Mouse (Mus musculus): ENCODE data around the gene Rexo4. TPM values are rescaled to one million over a fixed set of nuclear protein-coding genes. Genes with fewer than 3 reads are reported as not detected.

Gene Rexo4
- polyA plus RNA-seq, 1 experiment from 2014 or later = 49.7 TPM

DNA sequence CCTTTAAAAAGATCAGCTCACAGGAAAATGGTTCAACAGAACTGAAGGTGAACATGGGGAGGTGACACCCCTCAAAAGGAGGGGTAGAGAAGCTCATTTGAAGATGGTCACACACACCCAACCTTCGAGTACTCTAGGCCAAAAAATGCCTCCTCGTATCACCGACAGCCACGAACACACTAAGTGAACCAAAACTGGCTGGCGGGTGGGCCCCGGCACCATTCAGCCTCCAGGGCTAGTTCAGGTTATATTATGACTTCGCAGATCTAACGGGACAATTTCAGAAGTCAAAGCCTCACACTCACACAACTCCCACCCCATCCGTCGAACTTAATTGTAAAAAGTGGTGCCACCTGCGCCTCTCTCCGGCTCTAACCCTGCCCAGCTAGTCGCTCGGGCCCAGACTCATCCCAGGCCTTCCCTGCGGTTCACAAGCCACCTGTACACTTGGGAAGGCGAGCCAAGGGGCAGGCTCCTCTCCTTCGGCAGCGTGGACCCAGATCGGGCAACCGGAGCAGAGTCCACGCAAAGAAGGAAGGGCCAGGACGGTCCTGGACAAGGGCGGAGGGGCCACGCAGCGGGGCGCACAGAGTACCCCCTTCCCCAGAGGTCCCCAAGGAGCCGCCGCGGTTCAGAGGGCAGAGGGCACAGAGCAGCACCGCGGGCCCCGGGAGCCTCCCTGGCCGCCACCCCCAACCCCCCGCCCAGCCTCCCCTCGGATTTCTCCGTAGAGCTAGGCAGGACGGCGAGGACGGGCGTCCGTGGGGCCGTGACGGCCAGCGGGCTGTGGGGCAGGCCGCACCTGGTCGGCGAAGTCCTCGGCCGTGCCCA lies 31.5 kb downstream of the Rexo4 start:
- Histone ChIP-seq H3K4me1 (ENCODE audit: control insufficient read depth, insufficient read depth, low read length) (peaks cover 17% of the 10 kb centered on the region; the same call in 1 of the 2 replicates), H3K27me3 (ENCODE audit: control insufficient read depth, insufficient read depth, low read length) (no peaks in the 10 kb centered on the region), H3K4me2 (replicated peaks; ENCODE audit: low read depth, low read length) (peak overlapping the region; percentile 63), H3K9ac (ENCODE audit: low read depth, low read length) (peak overlapping the region; percentile 99), H3K4me3 (ENCODE audit: low read length) (peak overlapping the region; percentile 99), H3K27ac (ENCODE audit: low read depth, low read length) (peak overlapping the region; percentile 93), H3K36me3 (ENCODE audit: control insufficient read depth, insufficient read depth, low read length) (peaks cover 31% of the 10 kb centered on the region), H3K9me3 (ENCODE audit: control insufficient read depth, low read length) (no peaks in the 10 kb centered on the region)
- no peak; the same call in none of the 2 replicates for ATAC-seq (ENCODE audit: low FRiP score, low TSS enrichment)
- under 1% methylated on average over 40 of the region's 49 CpGs for WGBS

GRCm38 (mm10) chr2:26930390-26930789 lies 33.8 kb downstream of the Rexo4 start:
- Histone ChIP-seq H3K4me2 (replicated peaks; ENCODE audit: low read depth, low read length) (no peak overlapping the region), H3K27ac (ENCODE audit: low read depth, low read length) (no peak overlapping the region), H3K36me3 (ENCODE audit: control insufficient read depth, insufficient read depth, low read length) (peaks cover 53% of the 10 kb centered on the region), H3K4me3 (ENCODE audit: low read length) (no peak overlapping the region), H3K4me1 (ENCODE audit: control insufficient read depth, insufficient read depth, low read length) (peaks cover 17% of the 10 kb centered on the region; the same call in 1 of the 2 replicates), H3K27me3 (ENCODE audit: control insufficient read depth, insufficient read depth, low read length) (no peaks in the 10 kb centered on the region), H3K9me3 (ENCODE audit: control insufficient read depth, low read length) (no peaks in the 10 kb centered on the region), H3K9ac (ENCODE audit: low read depth, low read length) (no peak overlapping the region)
- 52% methylated on average over 1 of the region's 1 CpGs for WGBS
- no peak for ATAC-seq (ENCODE audit: low FRiP score, low TSS enrichment)

GRCm38 (mm10) chr2:26927745-26928476 lies 36.3 kb downstream of the Rexo4 start:
- H3K27ac ChIP-seq (ENCODE audit: low read depth, low read length) = no peak overlapping the region
- H3K4me1 ChIP-seq (ENCODE audit: control insufficient read depth, insufficient read depth, low read length) = peaks cover 17% of the 10 kb centered on the region; the same call in 1 of the 2 replicates
- WGBS = 88% methylated on average over 6 of the region's 6 CpGs
- H3K4me2 ChIP-seq (replicated peaks; ENCODE audit: low read depth, low read length) = no peak overlapping the region
- no peak for ATAC-seq (ENCODE audit: low FRiP score, low TSS enrichment)
- H3K27me3 ChIP-seq (ENCODE audit: control insufficient read depth, insufficient read depth, low read length) = no peaks in the 10 kb centered on the region
- H3K9me3 ChIP-seq (ENCODE audit: control insufficient read depth, low read length) = no peaks in the 10 kb centered on the region
- H3K4me3 ChIP-seq (ENCODE audit: low read length) = no peak overlapping the region
- H3K36me3 ChIP-seq (ENCODE audit: control insufficient read depth, insufficient read depth, low read length) = peaks cover 78% of the 10 kb centered on the region
- 0 out of 2 replicates have a peak overlapping the region, but pooled peaks have one; percentile 7 for H3K9ac ChIP-seq (ENCODE audit: low read depth, low read length)

DNA sequence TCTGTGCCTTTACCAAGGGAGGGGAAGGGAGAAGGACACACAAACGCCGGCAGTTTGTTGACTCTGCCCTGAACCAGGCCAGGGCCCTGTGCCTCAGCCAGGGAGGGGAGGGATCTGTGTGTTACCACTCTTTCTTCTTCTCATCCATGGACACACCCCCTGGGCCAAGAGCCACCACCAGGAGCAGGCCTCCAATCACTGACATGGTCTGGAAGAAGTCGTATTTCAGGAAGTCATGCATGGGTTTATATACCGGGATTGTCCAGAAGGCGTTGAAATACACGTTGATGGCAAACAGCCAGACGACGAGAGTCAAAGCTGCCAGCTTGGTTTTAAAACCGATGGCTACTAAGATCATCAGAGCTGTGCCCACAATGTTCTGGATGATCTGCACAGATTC lies 42.4 kb downstream of the Rexo4 start:
- Histone ChIP-seq H3K9ac (ENCODE audit: low read depth, low read length) (no peak overlapping the region), H3K9me3 (ENCODE audit: control insufficient read depth, low read length) (no peaks in the 10 kb centered on the region), H3K27ac (ENCODE audit: low read depth, low read length) (no peak overlapping the region), H3K36me3 (ENCODE audit: control insufficient read depth, insufficient read depth, low read length) (peaks cover 89% of the 10 kb centered on the region), H3K4me3 (ENCODE audit: low read length) (no peak overlapping the region), H3K4me1 (ENCODE audit: control insufficient read depth, insufficient read depth, low read length) (peaks cover 13% of the 10 kb centered on the region), H3K27me3 (ENCODE audit: control insufficient read depth, insufficient read depth, low read length) (no peaks in the 10 kb centered on the region), H3K4me2 (replicated peaks; ENCODE audit: low read depth, low read length) (no peak overlapping the region)
- ATAC-seq (ENCODE audit: low FRiP score, low TSS enrichment) = no peak
- 76% methylated on average over 9 of the region's 9 CpGs for WGBS

DNA sequence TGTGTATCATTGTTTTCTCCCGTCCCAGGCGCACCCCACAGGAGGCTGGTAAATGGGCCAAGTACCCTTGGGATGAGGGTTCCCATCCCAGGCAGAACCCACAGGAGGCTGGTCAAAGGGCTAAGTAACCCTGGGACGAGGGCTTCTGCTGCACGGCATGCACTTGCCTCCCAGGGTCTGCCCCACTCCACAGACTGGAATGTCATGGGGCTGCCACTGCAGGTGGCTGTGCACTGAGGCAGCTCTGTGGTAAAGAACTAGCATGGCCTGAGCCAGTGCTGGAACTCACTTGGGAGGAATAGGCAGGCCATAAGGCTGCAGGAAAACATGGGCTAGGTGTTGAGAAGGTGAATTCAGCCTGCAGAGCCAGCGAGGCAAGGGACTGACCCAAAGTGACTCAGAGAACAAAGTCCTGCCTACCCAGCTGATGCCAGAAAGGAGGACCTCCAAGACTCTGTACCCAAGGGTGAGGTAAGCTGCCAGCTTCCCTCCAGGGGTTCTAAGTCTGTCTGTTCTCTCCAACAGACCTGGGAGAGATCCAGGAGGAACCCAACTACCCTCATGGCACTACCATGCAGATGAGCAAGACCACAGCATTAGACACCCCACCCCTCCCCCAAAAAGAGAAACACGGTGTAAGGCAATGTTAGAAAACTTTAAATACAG lies 43.9 kb downstream of the Rexo4 start:
- Histone ChIP-seq H3K27me3 (ENCODE audit: control insufficient read depth, insufficient read depth, low read length) (no peaks in the 10 kb centered on the region), H3K27ac (ENCODE audit: low read depth, low read length) (no peak overlapping the region), H3K9me3 (ENCODE audit: control insufficient read depth, low read length) (no peaks in the 10 kb centered on the region), H3K4me1 (ENCODE audit: control insufficient read depth, insufficient read depth, low read length) (peaks cover 19% of the 10 kb centered on the region), H3K36me3 (ENCODE audit: control insufficient read depth, insufficient read depth, low read length) (peaks cover 75% of the 10 kb centered on the region), H3K9ac (ENCODE audit: low read depth, low read length) (no peak overlapping the region), H3K4me2 (replicated peaks; ENCODE audit: low read depth, low read length) (no peak overlapping the region), H3K4me3 (ENCODE audit: low read length) (no peak overlapping the region)
- 89% methylated on average over 6 of the region's 6 CpGs for WGBS
- no peak for ATAC-seq (ENCODE audit: low FRiP score, low TSS enrichment)

DNA sequence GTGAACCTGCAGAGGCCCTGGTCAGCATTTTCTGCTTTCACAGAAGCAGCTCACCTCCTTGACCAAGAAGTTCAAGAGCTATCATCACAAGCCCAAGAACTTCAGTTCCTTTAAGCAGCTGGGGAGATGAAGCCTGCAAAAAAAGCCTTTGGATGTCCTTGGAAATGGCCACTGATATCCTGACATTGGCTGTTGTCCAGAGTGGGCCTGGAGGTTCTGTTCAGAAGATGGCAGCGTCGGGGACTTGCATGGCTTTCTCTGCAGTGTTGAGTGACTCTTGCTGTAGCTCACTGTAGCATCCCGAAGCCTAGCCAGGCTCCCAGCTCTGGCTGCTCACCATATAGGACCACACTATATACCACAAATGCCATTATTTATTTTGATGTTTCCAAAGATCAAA lies 44.5 kb downstream of the Rexo4 start:
- peaks cover 24% of the 10 kb centered on the region for H3K4me1 ChIP-seq (ENCODE audit: control insufficient read depth, insufficient read depth, low read length)
- H3K27me3 ChIP-seq (ENCODE audit: control insufficient read depth, insufficient read depth, low read length) = no peaks in the 10 kb centered on the region
- H3K36me3 ChIP-seq (ENCODE audit: control insufficient read depth, insufficient read depth, low read length) = peaks cover 68% of the 10 kb centered on the region
- no peak overlapping the region for H3K9ac ChIP-seq (ENCODE audit: low read depth, low read length)
- WGBS = 89% methylated on average over 3 of the region's 3 CpGs
- H3K4me2 ChIP-seq (replicated peaks; ENCODE audit: low read depth, low read length) = no peak overlapping the region
- no peaks in the 10 kb centered on the region for H3K9me3 ChIP-seq (ENCODE audit: control insufficient read depth, low read length)
- H3K4me3 ChIP-seq (ENCODE audit: low read length) = no peak overlapping the region
- H3K27ac ChIP-seq (ENCODE audit: low read depth, low read length) = no peak overlapping the region
- ATAC-seq (ENCODE audit: low FRiP score, low TSS enrichment) = no peak

- H3K4me3 ChIP-seq (ENCODE audit: low read length) = peak overlapping the region; percentile 79
- H3K27me3 ChIP-seq (ENCODE audit: control insufficient read depth, insufficient read depth, low read length) = no peaks in the 10 kb centered on the region
- no peaks in the 10 kb centered on the region for H3K9me3 ChIP-seq (ENCODE audit: control insufficient read depth, low read length)
- H3K4me2 ChIP-seq (replicated peaks; ENCODE audit: low read depth, low read length) = peak overlapping the region; percentile 97
- H3K27ac ChIP-seq (ENCODE audit: low read depth, low read length) = peak overlapping the region; percentile 62; the same call in 1 of the 2 replicates
- H3K9ac ChIP-seq (ENCODE audit: low read depth, low read length) = peak overlapping the region; percentile 76
- ATAC-seq (ENCODE audit: low FRiP score, low TSS enrichment) = peak; percentile 26
- WGBS = 3% methylated on average over 13 of the region's 13 CpGs
- H3K36me3 ChIP-seq (ENCODE audit: control insufficient read depth, insufficient read depth, low read length) = peaks cover 64% of the 10 kb centered on the region
- peaks cover 28% of the 10 kb centered on the region for H3K4me1 ChIP-seq (ENCODE audit: control insufficient read depth, insufficient read depth, low read length)
These were observed 47.4 kb downstream of the Rexo4 start for GRCm38 (mm10) chr2:26916738-26917137.

DNA sequence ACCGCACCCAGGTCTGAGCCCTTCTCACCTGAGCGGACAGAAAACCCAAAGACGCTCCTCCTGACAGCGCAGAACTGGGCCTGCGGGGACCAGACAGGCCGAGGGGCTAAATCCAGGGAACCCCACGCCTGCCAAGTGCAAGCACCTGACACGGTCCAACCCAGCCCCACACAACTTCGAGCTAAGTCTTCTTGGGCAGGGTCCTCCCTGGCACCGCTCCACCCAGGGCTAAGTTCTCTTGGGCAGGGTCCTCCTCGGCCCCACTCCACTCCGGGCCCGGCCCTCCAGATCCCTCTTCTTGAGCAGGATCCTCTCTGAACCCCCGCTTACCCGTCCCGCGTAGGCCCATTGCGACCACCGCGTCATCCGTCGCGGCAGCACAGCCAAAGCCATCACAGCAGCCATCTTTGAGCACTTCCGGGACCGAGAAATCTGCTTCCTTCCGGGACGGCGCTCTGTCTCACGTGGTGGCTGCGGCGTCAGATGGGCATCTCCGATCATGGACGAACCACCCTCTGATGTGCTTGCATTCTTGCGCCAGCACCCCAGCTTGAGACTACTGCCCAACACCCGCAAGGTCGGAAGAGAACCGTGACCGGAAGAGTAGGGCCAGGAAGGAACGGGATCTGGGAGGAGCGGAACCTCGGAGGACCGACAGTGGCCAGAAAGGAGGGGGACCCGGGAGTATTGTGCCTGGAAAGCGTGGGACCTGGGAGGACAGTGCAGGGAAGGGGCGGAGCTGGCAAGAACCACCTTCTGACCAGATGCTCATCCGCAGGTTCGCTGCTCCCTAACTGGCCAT lies 48.1 kb downstream of the Rexo4 start, which contains the start of the genes Surf2 and Surf1:
Gene Surf2, plus strand, starts transcription at position 441 of the 802 bp plus-strand sequence.
Gene Surf1, minus strand, starts transcription at position 604 of the 802 bp plus-strand sequence.
- Histone ChIP-seq H3K36me3 (ENCODE audit: control insufficient read depth, insufficient read depth, low read length) (peaks cover 62% of the 10 kb centered on the region), H3K4me3 (ENCODE audit: low read length) (peak within 1 kb of the TSS; percentile 79), H3K4me1 (ENCODE audit: control insufficient read depth, insufficient read depth, low read length) (peaks cover 29% of the 10 kb centered on the region), H3K27ac (ENCODE audit: low read depth, low read length) (peak within 1 kb of the TSS; percentile 62; the same call in 1 of the 2 replicates), H3K9ac (ENCODE audit: low read depth, low read length) (peak within 1 kb of the TSS; percentile 76), H3K4me2 (replicated peaks; ENCODE audit: low read depth, low read length) (peak within 1 kb of the TSS; percentile 97), H3K9me3 (ENCODE audit: control insufficient read depth, low read length) (no peaks in the 10 kb centered on the region), H3K27me3 (ENCODE audit: control insufficient read depth, insufficient read depth, low read length) (no peaks in the 10 kb centered on the region)
- peak; percentile 65 for ATAC-seq (ENCODE audit: low FRiP score, low TSS enrichment)
- 2% methylated on average over 47 of the region's 47 CpGs for WGBS
